19 mouse cellular contexts compared by ENCODE assay signal in the genomic region with DNA sequence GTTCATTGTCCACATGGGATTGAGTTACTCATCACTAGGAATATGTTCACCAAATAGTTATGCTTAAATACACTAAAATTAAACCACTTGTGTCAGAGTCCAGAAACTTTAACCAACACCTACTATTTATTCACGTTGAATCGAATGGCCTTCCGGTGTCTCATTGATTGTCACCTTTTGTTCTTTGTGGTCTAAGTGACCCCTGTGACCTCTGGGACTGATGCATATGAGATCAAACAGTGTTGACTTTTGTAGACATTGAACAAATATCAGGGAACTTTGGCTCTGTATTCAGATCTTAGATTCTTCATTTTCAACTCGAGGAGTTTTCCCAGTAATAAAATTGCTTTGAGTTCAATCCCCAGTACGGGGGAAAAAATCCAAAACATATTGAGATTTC. TPM values are rescaled to one million over a fixed set of nuclear protein-coding genes. Genes with fewer than 3 reads are reported as not detected.
"Had no signal": no experiment of that assay in that cellular context is flagged by ENCODE, and none has a peak within 500 bp of the region (broad histone marks: within the 10 kb centered on the region; RNA-seq: fewer than 3 reads in every experiment).

No protein-coding gene starts in this region.

RNA-seq across cellular contexts. Expression of a gene that starts 27.9 kb away (rescaled TPM):
- polyA plus RNA-seq: cerebellum, adult 2 months; cortical plate, adult 2 months; embryonic facial prominence, embryonic 10.5 days; embryonic facial prominence, embryonic 11.5 days; embryonic facial prominence, embryonic 12.5 days; embryonic facial prominence, embryonic 13.5 days; embryonic facial prominence, embryonic 14.5 days; embryonic facial prominence, embryonic 15.5 days; erythroblast, embryonic 14.5 days; forebrain, embryonic 10.5 days; forebrain, embryonic 11.5 days; forebrain, embryonic 12.5 days; forebrain, embryonic 13.5 days; forebrain, embryonic 14.5 days; forebrain, embryonic 15.5 days; forebrain, embryonic 16.5 days; forebrain, postnatal 0 days; frontal cortex, adult 2 months; gonadal fat pad, adult 2 months had no signal

RNA-seq across cellular contexts. Expression of a gene that starts 50.4 kb away (rescaled TPM):
- polyA plus RNA-seq: cerebellum, adult 2 months; cortical plate, adult 2 months; embryonic facial prominence, embryonic 10.5 days; embryonic facial prominence, embryonic 11.5 days; embryonic facial prominence, embryonic 12.5 days; embryonic facial prominence, embryonic 13.5 days; embryonic facial prominence, embryonic 14.5 days; embryonic facial prominence, embryonic 15.5 days; erythroblast, embryonic 14.5 days; forebrain, embryonic 10.5 days; forebrain, embryonic 11.5 days; forebrain, embryonic 12.5 days; forebrain, embryonic 13.5 days; forebrain, embryonic 14.5 days; forebrain, embryonic 15.5 days; forebrain, embryonic 16.5 days; forebrain, postnatal 0 days; frontal cortex, adult 2 months; gonadal fat pad, adult 2 months had no signal
